Mouse (Mus musculus): ENCODE data around the gene Pik3c2g.

DNA sequence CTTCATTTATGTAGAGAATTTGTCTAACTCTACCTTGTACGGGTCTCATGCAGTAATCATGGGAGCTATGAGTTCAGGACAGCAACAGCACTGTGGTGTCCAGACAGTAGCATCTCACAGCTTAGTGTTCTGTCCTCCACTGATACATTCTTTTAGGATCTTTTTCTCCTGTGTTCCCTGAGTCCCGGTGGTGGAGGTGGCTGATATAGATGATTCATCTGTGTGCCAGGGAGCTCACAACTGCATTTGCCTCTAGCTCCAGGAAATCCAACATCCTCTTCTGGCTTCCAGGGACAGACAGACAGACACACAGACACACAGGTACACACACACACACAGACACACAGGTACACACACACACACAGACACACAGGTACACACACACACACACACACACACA is 163.6 kb downstream of the Pik3c2g start:
- TF ChIP-seq EP300 (IDR thresholded peaks at IDR 0.05; ENCODE audit: insufficient read depth, low read depth, low read length): no peak
- TF ChIP-seq CTCF (IDR thresholded peaks at IDR 0.05): no peak
